Mouse (Mus musculus) CH12.LX (cell line): ENCODE results near the gene Hsd17b14. TPM values are rescaled to one million over a fixed set of nuclear protein-coding genes. Genes with fewer than 3 reads are reported as not detected.

Experiments
- DNase-seq: peaks from one replicate; pipeline ENCODE4 v3.0.0-alpha.2; 2013; ENCODE audit errors: extremely low read depth
- H3K27ac ChIP-seq: 2 replicates; pipeline ENCODE4 v1.5.1; 2012; ENCODE audit warnings: low read depth, mild to moderate bottlenecking, control low read depth, moderate library complexity; ENCODE audit not compliant: insufficient read depth
- H3K27me3 ChIP-seq: replicated peaks from 2 replicates; pipeline ENCODE3; 2012; ENCODE audit warnings: inconsistent platforms
- H3K36me3 ChIP-seq, 2 experiments: replicated peaks in 1 of 2; 2 replicates each; pipeline versions ENCODE3 to v1.6.1; 2012; ENCODE audit warnings: inconsistent platforms in 1 of 2, low read length in 1 of 2, mild to moderate bottlenecking in 1 of 2, mixed read lengths in 1 of 2, moderate library complexity in 1 of 2; ENCODE audit not compliant: control insufficient read depth in 1 of 2, insufficient read depth in 1 of 2
- H3K4me1 ChIP-seq, 2 experiments: 2 replicates each; pipeline ENCODE4 v1.6.1; 2012; ENCODE audit warnings: inconsistent platforms in 1 of 2, moderate library complexity in 1 of 2; ENCODE audit not compliant: insufficient read depth in 2 of 2, control insufficient read depth in 1 of 2
- H3K4me2 ChIP-seq: 2 replicates; pipeline ENCODE4 v1.6.1; 2012; ENCODE audit warnings: low read depth, mild to moderate bottlenecking, control low read depth; ENCODE audit not compliant: poor library complexity, insufficient read depth, severe bottlenecking
- H3K4me3 ChIP-seq, 3 experiments: fragments of 150-350 bp in 1 of 3; sonication (generic) in 1 of 3; replicated peaks in 1 of 3; 2 replicates each; pipeline versions ENCODE3 to v1.5.1; 2011 to 2012; ENCODE audit warnings: low read depth in 2 of 3, low read length in 2 of 3, mild to moderate bottlenecking in 2 of 3, moderate library complexity in 2 of 3, control low read depth in 1 of 3, improper control_type of control experiment in 1 of 3, inconsistent platforms in 1 of 3, mixed read lengths in 1 of 3; ENCODE audit not compliant: poor library complexity in 1 of 3
- H3K79me2 ChIP-seq: replicated peaks from 2 replicates; pipeline ENCODE4 v1.6.1; 2012; ENCODE audit warnings: mild to moderate bottlenecking, moderate library complexity; ENCODE audit not compliant: control insufficient read depth, poor library complexity, insufficient read depth, severe bottlenecking; ENCODE audit errors: extremely low read depth
- H3K9ac ChIP-seq: 2 replicates; pipeline ENCODE4 v1.6.1; 2012; ENCODE audit warnings: low read depth, mild to moderate bottlenecking, control low read depth, moderate library complexity; ENCODE audit not compliant: insufficient read depth
- H3K9me3 ChIP-seq: replicated peaks from 2 replicates; pipeline ENCODE3; 2012; ENCODE audit warnings: low read length, inconsistent platforms, mixed read lengths
- BHLHE40 ChIP-seq: IDR thresholded peaks from 2 replicates; pipeline ENCODE4 v1.6.1; 2011; ENCODE audit warnings: mild to moderate bottlenecking, low read depth, low read length, improper control_type of control experiment
- CHD1 ChIP-seq: IDR thresholded peaks from 2 replicates; pipeline ENCODE4 v1.6.1; 2012; ENCODE audit warnings: low read depth, low read length, improper control_type of control experiment, inconsistent platforms
- CHD2 ChIP-seq: IDR thresholded peaks from 2 replicates; pipeline ENCODE4 v1.6.1; 2011; ENCODE audit warnings: low read length, improper control_type of control experiment
- E2F4 ChIP-seq: IDR thresholded peaks from 2 replicates; pipeline ENCODE4 v1.6.1; 2011; ENCODE audit warnings: low read depth, low read length, improper control_type of control experiment; ENCODE audit not compliant: insufficient replicate concordance
- HCFC1 ChIP-seq: IDR thresholded peaks from 2 replicates; pipeline ENCODE4 v1.6.1; 2012; ENCODE audit warnings: low read depth, mild to moderate bottlenecking, inconsistent platforms, low read length, improper control_type of control experiment
- JUN ChIP-seq: IDR thresholded peaks from 2 replicates; pipeline ENCODE4 v1.6.1; 2011; ENCODE audit warnings: low read depth, mild to moderate bottlenecking, low read length, improper control_type of control experiment, moderate library complexity; ENCODE audit not compliant: insufficient read depth
- JUND ChIP-seq: conservative IDR thresholded peaks from 2 replicates; pipeline ENCODE4 v1.6.1; 2011; ENCODE audit warnings: low read depth, low read length, improper control_type of control experiment
- MAFK ChIP-seq: IDR thresholded peaks from 2 replicates; pipeline ENCODE4 v1.6.1; 2011; ENCODE audit warnings: low read length, improper control_type of control experiment; ENCODE audit not compliant: insufficient replicate concordance
- MEF2A ChIP-seq: IDR thresholded peaks from 2 replicates; pipeline ENCODE4 v1.6.1; 2014; ENCODE audit warnings: low read depth, mild to moderate bottlenecking, inconsistent platforms, low read length, improper control_type of control experiment, borderline replicate concordance
- MXI1 ChIP-seq: IDR thresholded peaks from 2 replicates; pipeline ENCODE4 v1.6.1; 2011; ENCODE audit warnings: mild to moderate bottlenecking, low read depth, low read length, improper control_type of control experiment
- NELFE ChIP-seq: IDR thresholded peaks from 2 replicates; pipeline ENCODE4 v1.6.1; 2011; ENCODE audit warnings: low read depth, low read length, improper control_type of control experiment
- PAX5 ChIP-seq: IDR thresholded peaks from 2 replicates; pipeline ENCODE4 v1.6.1; 2012; ENCODE audit warnings: low read length, inconsistent platforms, mixed read lengths
- POLR2A ChIP-seq: IDR thresholded peaks from 2 replicates; pipeline ENCODE4 v1.6.1; 2011; ENCODE audit warnings: low read depth, mild to moderate bottlenecking, improper control_type of control experiment, low read length
- POLR2AphosphoS2 ChIP-seq: IDR thresholded peaks from 2 replicates; pipeline ENCODE4 v1.6.1; 2011; ENCODE audit warnings: low read depth, low read length, improper control_type of control experiment
- RCOR1 ChIP-seq: conservative IDR thresholded peaks from 2 replicates; pipeline ENCODE4 v1.6.1; 2012; ENCODE audit warnings: low read depth, mild to moderate bottlenecking, inconsistent platforms, low read length, improper control_type of control experiment
- SIN3A ChIP-seq: IDR thresholded peaks from 2 replicates; pipeline ENCODE4 v1.6.1; 2012; ENCODE audit warnings: low read length, improper control_type of control experiment, inconsistent platforms
- UBTF ChIP-seq: IDR thresholded peaks from 2 replicates; pipeline ENCODE4 v1.6.1; 2012; ENCODE audit warnings: low read depth, mild to moderate bottlenecking, inconsistent platforms, low read length, improper control_type of control experiment, moderate library complexity
- ZC3H11A ChIP-seq: IDR thresholded peaks from 2 replicates; pipeline ENCODE4 v1.6.1; 2012; ENCODE audit warnings: low read depth, mild to moderate bottlenecking, inconsistent platforms, low read length, improper control_type of control experiment
- ZKSCAN1 ChIP-seq: IDR thresholded peaks from 2 replicates; pipeline ENCODE4 v1.6.1; 2012; ENCODE audit warnings: low read depth, inconsistent platforms, low read length, improper control_type of control experiment, borderline replicate concordance
- dilution Hi-C: fragments of 300-500 bp; cut with MboI; formaldehyde crosslinking; loops from 2 replicates; pipeline ENCODE4 v1.14.3; 2020; ENCODE audit warnings: low sequenced_read_pairs; ENCODE audit not compliant: extremely low pct_unique_long_range_greater_than_20kb, extremely low pct_ligation_motif_present
- in situ Hi-C: fragments of 300-500 bp; cut with MboI; formaldehyde crosslinking; loops from 3 replicates; pipeline ENCODE4 v1.14.3; 2019; ENCODE audit warnings: low sequenced_read_pairs, low pct_ligation_motif_present, low pct_unique_long_range_greater_than_20kb, mixed read lengths
- polyA plus RNA-seq: library from polyadenylated mRNA; unstranded; fragments of >175 nt; gene quantifications from 2 replicates; pipeline ENCODE4 v1.2.1, GENCODE M21; 2012; ENCODE audit warnings: low read depth; ENCODE audit not compliant: insufficient read length
- total RNA-seq, 2 experiments: library from RNA; depleted of rRNA; stranded (reverse); fragments of 300-350 nt in 1 of 2; fragments of >200 nt in 1 of 2; gene quantifications; 2 replicates each; pipeline ENCODE4 v1.2.3; 2012 to 2014

Hsd17b14 gene
- total and polyA plus RNA-seq, 3 experiments = 2.3 TPM; not detected in 2

- no peak overlapping the region for H3K27ac ChIP-seq
- no peak overlapping the region for H3K9ac ChIP-seq
- no peaks in the 10 kb centered on the region for H3K79me2 ChIP-seq
- H3K4me2 ChIP-seq = no peak overlapping the region
- in situ Hi-C loops (no loop called here), dilution Hi-C loops (no loop called here)
- H3K27me3 ChIP-seq = no peaks in the 10 kb centered on the region
- no peaks in the 10 kb centered on the region for H3K9me3 ChIP-seq
- no peaks in the 10 kb centered on the region for H3K36me3 ChIP-seq
- no peak for TF ChIP-seq UBTF
- TF ChIP-seq POLR2A = no peak
- H3K4me1 ChIP-seq = peaks cover 0 to 40% of the 10 kb centered on the region in 2 experiments; a peak in 2 of 4 replicates
- no peak overlapping the region for H3K4me3 ChIP-seq
- no peak for DNase-seq
These were observed 3.2 kb upstream of the Hsd17b14 start for GRCm38 (mm10) chr7:45551512-45551883.

GRCm38 (mm10) chr7:45553519-45553918 lies 1.2 kb upstream of the Hsd17b14 start:
- H3K4me1 ChIP-seq = peaks cover 0 to 47% of the 10 kb centered on the region in 2 experiments; a peak in 2 of 4 replicates
- in situ Hi-C loops = no loop called here
- dilution Hi-C loops = no loop called here
- H3K27ac ChIP-seq = no peak overlapping the region
- H3K27me3 ChIP-seq = no peaks in the 10 kb centered on the region
- TF ChIP-seq ZKSCAN1 (no peak), JUND (no peak), MXI1 (no peak), CHD2 (no peak), E2F4 (no peak), HCFC1 (no peak), JUN (no peak), POLR2A (no peak), ZC3H11A (no peak), MEF2A (no peak)
- H3K36me3 ChIP-seq = peaks cover 0 to 5% of the 10 kb centered on the region in 2 experiments
- no peaks in the 10 kb centered on the region for H3K79me2 ChIP-seq
- H3K4me2 ChIP-seq = no peak overlapping the region
- DNase-seq = no peak
- H3K4me3 ChIP-seq = no peak overlapping the region
- H3K9ac ChIP-seq = no peak overlapping the region
- H3K9me3 ChIP-seq = no peaks in the 10 kb centered on the region

- no peak overlapping the region for H3K27ac ChIP-seq
- H3K27me3 ChIP-seq = no peaks in the 10 kb centered on the region
- H3K9me3 ChIP-seq = no peaks in the 10 kb centered on the region
- peaks cover 0 to 5% of the 10 kb centered on the region in 2 experiments for H3K36me3 ChIP-seq
- H3K9ac ChIP-seq = no peak overlapping the region
- in situ Hi-C loops = no loop called here
- H3K79me2 ChIP-seq = no peaks in the 10 kb centered on the region
- peaks cover 0 to 47% of the 10 kb centered on the region in 2 experiments; a peak in 2 of 4 replicates for H3K4me1 ChIP-seq
- TF ChIP-seq RCOR1 (no peak), E2F4 (no peak), MAFK (no peak), ZC3H11A (no peak), CHD1 (no peak), POLR2AphosphoS2 (no peak), NELFE (no peak), SIN3A (no peak), PAX5 (no peak), MXI1 (no peak), CHD2 (no peak), ZKSCAN1 (no peak), BHLHE40 (no peak), JUND (no peak)
- TF ChIP-seq, all 38 proteins: peak for 0
- dilution Hi-C loops = no loop called here
- Histone ChIP-seq H3K4me2 (no peak overlapping the region), H3K4me3 (no peak overlapping the region)
- DNase-seq = no peak
These were observed 703 bp upstream of the Hsd17b14 start for GRCm38 (mm10) chr7:45553990-45554389.
